Mouse (Mus musculus): ENCODE results near the gene Sdk1. TPM values are rescaled to one million over a fixed set of nuclear protein-coding genes. Genes with fewer than 3 reads are reported as not detected.

Gene Sdk1
- polyA plus RNA-seq, 1 experiment = 4.0 TPM

GRCm38 (mm10) chr5:142010189-142010588 is 768.9 kb downstream of the Sdk1 start:
- Histone ChIP-seq H3K36me3 (ENCODE audit: control insufficient read depth, insufficient read depth, low read length) (no peaks in the 10 kb centered on the region), H3K4me1 (ENCODE audit: control insufficient read depth, insufficient read depth, low read length) (no peaks in the 10 kb centered on the region), H3K27me3 (ENCODE audit: control insufficient read depth, insufficient read depth, low read length) (no peaks in the 10 kb centered on the region), H3K27ac (ENCODE audit: control insufficient read depth, insufficient read depth, low read depth, low read length) (no peak overlapping the region), H3K4me3 (ENCODE audit: control insufficient read depth, low read depth, low read length) (no peak overlapping the region)
- TF ChIP-seq CTCF (IDR thresholded peaks at IDR 0.05; ENCODE audit: control insufficient read depth, insufficient read depth, insufficient replicate concordance, low read depth, low read length) = no peak
- TF ChIP-seq POLR2A (IDR thresholded peaks at IDR 0.05; ENCODE audit: control insufficient read depth, low read depth, low read length) = no peak

GRCm38 (mm10) chr5:142017001-142017400 is 775.7 kb downstream of the Sdk1 start:
- H3K36me3 ChIP-seq (ENCODE audit: control insufficient read depth, insufficient read depth, low read length) = no peaks in the 10 kb centered on the region
- TF ChIP-seq POLR2A (IDR thresholded peaks at IDR 0.05; ENCODE audit: control insufficient read depth, low read depth, low read length) (no peak), CTCF (IDR thresholded peaks at IDR 0.05; ENCODE audit: control insufficient read depth, insufficient read depth, insufficient replicate concordance, low read depth, low read length) (no peak)
- no peak overlapping the region for H3K27ac ChIP-seq (ENCODE audit: control insufficient read depth, insufficient read depth, low read depth, low read length)
- H3K27me3 ChIP-seq (ENCODE audit: control insufficient read depth, insufficient read depth, low read length) = no peaks in the 10 kb centered on the region
- no peaks in the 10 kb centered on the region for H3K4me1 ChIP-seq (ENCODE audit: control insufficient read depth, insufficient read depth, low read length)
- no peak overlapping the region for H3K4me3 ChIP-seq (ENCODE audit: control insufficient read depth, low read depth, low read length)

- H3K27me3 ChIP-seq (ENCODE audit: control insufficient read depth, insufficient read depth, low read length) = no peaks in the 10 kb centered on the region
- TF ChIP-seq POLR2A (IDR thresholded peaks at IDR 0.05; ENCODE audit: control insufficient read depth, low read depth, low read length) = no peak
- no peak for TF ChIP-seq CTCF (IDR thresholded peaks at IDR 0.05; ENCODE audit: control insufficient read depth, insufficient read depth, insufficient replicate concordance, low read depth, low read length)
- H3K27ac ChIP-seq (ENCODE audit: control insufficient read depth, insufficient read depth, low read depth, low read length) = no peak overlapping the region
- H3K4me3 ChIP-seq (ENCODE audit: control insufficient read depth, low read depth, low read length) = no peak overlapping the region
- no peaks in the 10 kb centered on the region for H3K36me3 ChIP-seq (ENCODE audit: control insufficient read depth, insufficient read depth, low read length)
- no peaks in the 10 kb centered on the region for H3K4me1 ChIP-seq (ENCODE audit: control insufficient read depth, insufficient read depth, low read length)
Observed at GRCm38 (mm10) chr5:142022877-142023580, 781.7 kb downstream of the Sdk1 start.

- H3K4me1 ChIP-seq (ENCODE audit: control insufficient read depth, insufficient read depth, low read length) = no peaks in the 10 kb centered on the region
- H3K27me3 ChIP-seq (ENCODE audit: control insufficient read depth, insufficient read depth, low read length) = no peaks in the 10 kb centered on the region
- no peak for TF ChIP-seq CTCF (IDR thresholded peaks at IDR 0.05; ENCODE audit: control insufficient read depth, insufficient read depth, insufficient replicate concordance, low read depth, low read length)
- TF ChIP-seq POLR2A (IDR thresholded peaks at IDR 0.05; ENCODE audit: control insufficient read depth, low read depth, low read length) = no peak
- H3K27ac ChIP-seq (ENCODE audit: control insufficient read depth, insufficient read depth, low read depth, low read length) = no peak overlapping the region
- H3K4me3 ChIP-seq (ENCODE audit: control insufficient read depth, low read depth, low read length) = no peak overlapping the region
- no peaks in the 10 kb centered on the region for H3K36me3 ChIP-seq (ENCODE audit: control insufficient read depth, insufficient read depth, low read length)
Observed at GRCm38 (mm10) chr5:142024448-142024847, 783.2 kb downstream of the Sdk1 start.

GRCm38 (mm10) chr5:142036536-142036935 is 795.2 kb downstream of the Sdk1 start:
- Histone ChIP-seq H3K27ac (ENCODE audit: control insufficient read depth, insufficient read depth, low read depth, low read length) (no peak overlapping the region), H3K4me1 (ENCODE audit: control insufficient read depth, insufficient read depth, low read length) (peaks cover 2% of the 10 kb centered on the region), H3K36me3 (ENCODE audit: control insufficient read depth, insufficient read depth, low read length) (no peaks in the 10 kb centered on the region), H3K4me3 (ENCODE audit: control insufficient read depth, low read depth, low read length) (no peak overlapping the region), H3K27me3 (ENCODE audit: control insufficient read depth, insufficient read depth, low read length) (no peaks in the 10 kb centered on the region)
- no peak for TF ChIP-seq POLR2A (IDR thresholded peaks at IDR 0.05; ENCODE audit: control insufficient read depth, low read depth, low read length)
- no peak for TF ChIP-seq CTCF (IDR thresholded peaks at IDR 0.05; ENCODE audit: control insufficient read depth, insufficient read depth, insufficient replicate concordance, low read depth, low read length)

GRCm38 (mm10) chr5:142039236-142039635 is 797.9 kb downstream of the Sdk1 start:
- Histone ChIP-seq H3K4me1 (ENCODE audit: control insufficient read depth, insufficient read depth, low read length) (peaks cover 2% of the 10 kb centered on the region), H3K27me3 (ENCODE audit: control insufficient read depth, insufficient read depth, low read length) (no peaks in the 10 kb centered on the region), H3K4me3 (ENCODE audit: control insufficient read depth, low read depth, low read length) (no peak overlapping the region), H3K27ac (ENCODE audit: control insufficient read depth, insufficient read depth, low read depth, low read length) (no peak overlapping the region), H3K36me3 (ENCODE audit: control insufficient read depth, insufficient read depth, low read length) (no peaks in the 10 kb centered on the region)
- TF ChIP-seq CTCF (IDR thresholded peaks at IDR 0.05; ENCODE audit: control insufficient read depth, insufficient read depth, insufficient replicate concordance, low read depth, low read length) (no peak), POLR2A (IDR thresholded peaks at IDR 0.05; ENCODE audit: control insufficient read depth, low read depth, low read length) (no peak)

GRCm38 (mm10) chr5:142039891-142040530 is 798.7 kb downstream of the Sdk1 start:
- Histone ChIP-seq H3K27me3 (ENCODE audit: control insufficient read depth, insufficient read depth, low read length) (no peaks in the 10 kb centered on the region), H3K36me3 (ENCODE audit: control insufficient read depth, insufficient read depth, low read length) (no peaks in the 10 kb centered on the region), H3K4me1 (ENCODE audit: control insufficient read depth, insufficient read depth, low read length) (peaks cover 2% of the 10 kb centered on the region), H3K4me3 (ENCODE audit: control insufficient read depth, low read depth, low read length) (no peak overlapping the region), H3K27ac (ENCODE audit: control insufficient read depth, insufficient read depth, low read depth, low read length) (no peak overlapping the region)
- no peak for TF ChIP-seq CTCF (IDR thresholded peaks at IDR 0.05; ENCODE audit: control insufficient read depth, insufficient read depth, insufficient replicate concordance, low read depth, low read length)
- TF ChIP-seq POLR2A (IDR thresholded peaks at IDR 0.05; ENCODE audit: control insufficient read depth, low read depth, low read length) = no peak

Measured in testis, adult 2 months (tissue).